Mouse (Mus musculus): Measurements from ENCODE around the gene 6030468B19Rik. TPM values are rescaled to one million over a fixed set of nuclear protein-coding genes. Genes with fewer than 3 reads are reported as not detected.

The 6030468B19Rik gene
- polyA plus RNA-seq, 1 experiment from 2014 or later: not detected

DNA sequence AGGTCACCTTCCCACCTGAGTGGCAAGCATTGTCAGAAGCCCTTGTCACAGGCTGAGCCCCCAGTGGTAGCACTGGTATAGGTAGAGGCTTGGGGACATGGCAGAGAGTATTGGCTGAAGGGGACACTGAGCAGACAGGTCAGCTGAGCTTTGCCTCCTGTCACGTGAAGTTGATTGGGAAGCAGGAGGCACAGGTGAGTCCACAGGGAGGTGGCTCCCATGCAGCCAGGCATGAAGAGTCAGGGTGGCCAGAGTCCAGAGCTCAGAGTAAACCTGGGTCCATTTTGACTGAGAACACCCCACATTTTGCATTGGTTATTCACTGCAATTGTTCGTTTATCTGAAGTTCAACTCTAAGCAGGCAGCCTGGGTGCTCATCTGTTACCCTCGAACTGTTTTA lies 55.4 kb downstream of the 6030468B19Rik start:
- no peak for TF ChIP-seq CTCF (IDR thresholded peaks at IDR 0.05)
- CTCF ChIA-PET: interaction anchor here (1.4 kb wide), 1 partner anchor 63 kb away, joined by 3 read pairs; no protein-coding TSS in a partner anchor
- H3K27me3 ChIP-seq: no peaks in the 10 kb centered on the region
- ATAC-seq (no peak), DNase-seq (ENCODE audit: low read depth, low spot score) (no peak)
- POLR2A ChIA-PET: no interaction called here
- in situ Hi-C loops (cut with MboI; ENCODE audit: low pct_unique_long_range_greater_than_20kb): no loop called here

DNA sequence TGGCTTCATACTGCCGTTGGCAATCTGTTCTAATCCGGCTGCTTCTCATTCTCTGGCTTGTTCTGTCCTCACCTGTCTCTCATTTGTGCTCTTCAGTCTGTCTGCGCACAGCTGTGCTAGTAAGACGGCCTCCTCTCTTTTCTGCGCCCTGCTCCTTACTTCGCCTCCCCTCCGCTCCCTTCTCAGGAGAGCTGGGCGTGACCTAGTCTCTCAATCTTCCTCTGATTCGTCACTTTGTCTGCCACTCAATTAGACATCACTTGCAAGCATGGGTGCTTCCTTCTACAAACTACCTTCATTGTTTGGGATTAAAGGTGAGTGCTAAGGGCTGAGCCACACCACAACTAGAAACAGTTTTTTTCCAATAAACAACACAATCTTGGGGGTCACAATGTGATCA lies 56.8 kb downstream of the 6030468B19Rik start:
- TF ChIP-seq CTCF (IDR thresholded peaks at IDR 0.05): no peak
- ATAC-seq: no peak
- no peak for DNase-seq (ENCODE audit: low read depth, low spot score)
- ChIA-PET CTCF (no interaction called here), POLR2A (interaction anchor here (0.7 kb wide), 1 partner anchor 512 kb away, joined by 3 read pairs; no protein-coding TSS in a partner anchor)
- in situ Hi-C loops (cut with MboI; ENCODE audit: low pct_unique_long_range_greater_than_20kb): no loop called here
- no peaks in the 10 kb centered on the region for H3K27me3 ChIP-seq

DNA sequence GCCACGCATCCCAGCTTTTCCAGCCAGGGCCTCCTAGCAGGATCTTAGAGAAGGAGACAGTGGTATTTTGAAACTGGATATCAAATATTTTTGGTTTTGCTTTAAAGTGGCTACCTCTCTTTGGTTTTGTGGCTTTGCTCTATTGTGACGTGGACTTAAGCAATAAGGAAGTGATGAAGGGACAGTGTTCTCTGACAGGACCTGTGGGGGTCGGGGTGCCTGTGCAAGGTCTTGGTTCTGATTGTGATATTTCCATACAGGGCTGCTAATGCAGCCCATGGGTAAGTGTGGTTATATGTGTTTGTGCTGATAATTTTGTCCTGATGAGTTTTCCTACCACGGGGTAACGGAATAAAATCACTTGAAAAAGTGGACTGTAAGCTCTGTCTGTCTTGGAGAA lies 57.9 kb downstream of the 6030468B19Rik start:
- CTCF ChIA-PET: interaction anchor here (1.2 kb wide), 1 partner anchor 175 kb away, joined by 3 read pairs; no protein-coding TSS in a partner anchor
- no peak for TF ChIP-seq CTCF (IDR thresholded peaks at IDR 0.05)
- ATAC-seq (no peak), DNase-seq (ENCODE audit: low read depth, low spot score) (no peak)
- POLR2A ChIA-PET: no interaction called here
- H3K27me3 ChIP-seq: no peaks in the 10 kb centered on the region
- in situ Hi-C loops (cut with MboI; ENCODE audit: low pct_unique_long_range_greater_than_20kb): no loop called here

DNA sequence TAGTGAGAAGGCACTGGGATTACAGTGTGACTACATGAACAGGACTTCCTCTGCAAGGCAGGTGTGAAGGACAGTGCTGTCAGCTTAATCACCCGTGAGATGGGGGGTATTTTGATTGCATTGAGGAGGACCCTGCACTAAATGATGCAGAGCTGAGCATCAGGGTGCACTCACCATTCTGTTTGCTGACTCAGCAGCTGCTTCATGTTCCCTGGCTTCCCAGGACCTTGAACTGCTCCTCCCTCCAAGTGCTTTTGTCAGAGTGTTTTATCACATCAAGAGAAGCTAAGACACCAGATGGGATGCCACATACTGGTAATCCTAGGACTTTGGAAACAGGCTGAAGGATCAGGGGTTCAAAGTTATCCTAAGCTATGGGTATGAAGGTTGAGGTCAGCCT lies 58.5 kb downstream of the 6030468B19Rik start:
- in situ Hi-C loops (cut with MboI; ENCODE audit: low pct_unique_long_range_greater_than_20kb): no loop called here
- ChIA-PET CTCF (interaction anchor here (0.9 to 1.2 kb wide), 2 partner anchors 174 to 180 kb away, joined by 3 read pairs; no protein-coding TSS in a partner anchor), POLR2A (no interaction called here)
- DNase-seq (ENCODE audit: low read depth, low spot score) (no peak), ATAC-seq (no peak)
- TF ChIP-seq CTCF (IDR thresholded peaks at IDR 0.05): no peak
- H3K27me3 ChIP-seq: no peaks in the 10 kb centered on the region

Other genes with a start within 250 kb of the 6030468B19Rik start
- gene Tnrc6c, start 143.4 kb upstream of the 6030468B19Rik start, polyA plus RNA-seq (2021): 21.1 TPM
- 0.49 TPM for gene Tmc8, start 15.6 kb upstream of the 6030468B19Rik start, polyA plus RNA-seq (2021)
- 3.6 TPM for gene Tmc6, start 15.5 kb upstream of the 6030468B19Rik start, polyA plus RNA-seq (2021)
- 0.78 TPM for gene Gm20708, start 12.0 kb downstream of the 6030468B19Rik start, polyA plus RNA-seq (2021)
- gene Syngr2, start 12.0 kb downstream of the 6030468B19Rik start, polyA plus RNA-seq (2021): 149 TPM
- gene Afmid, start 28.3 kb downstream of the 6030468B19Rik start, polyA plus RNA-seq (2021): 9.1 TPM
- gene Tk1, start 28.4 kb downstream of the 6030468B19Rik start, polyA plus RNA-seq (2021): 79.7 TPM
- gene Birc5, start 51.6 kb downstream of the 6030468B19Rik start, polyA plus RNA-seq (2021): 79.5 TPM
- gene Tmem235, start 63.1 kb downstream of the 6030468B19Rik start, polyA plus RNA-seq (2021): 0.06 TPM
- gene Tha1, start 75.8 kb downstream of the 6030468B19Rik start, polyA plus RNA-seq (2021): 10.6 TPM
- 171 TPM for gene Socs3, start 172.4 kb downstream of the 6030468B19Rik start, polyA plus RNA-seq (2021)
- 120 TPM for gene Pgs1, start 188.6 kb downstream of the 6030468B19Rik start, polyA plus RNA-seq (2021)